Mouse (Mus musculus) left cerebral cortex, postnatal 4 days (tissue): ENCODE measurements around the gene Cpne8. TPM values are rescaled to one million over a fixed set of nuclear protein-coding genes. Genes with fewer than 3 reads are reported as not detected.

Experiments used
- DNase-seq: peaks from one replicate; pipeline ENCODE4 v3.0.0-alpha.2; 2022
- intact Hi-C: fragments of 180-260 bp; cut with DNase I; formaldehyde crosslinking; loops from one replicate; pipeline ENCODE4 v1.15.1; 2025
- total RNA-seq, 2 experiments: library from RNA; stranded (reverse); gene quantifications; 2 replicates each; pipeline ENCODE4 v1.2.3; 2021

Cpne8 gene
- 10 to 100 TPM; 24.2 to 25.6 TPM for total RNA-seq

GRCm38 (mm10) chr15:90678985-90679759 is at the start of gene Cpne8:
Cpne8 (minus strand) TSS chr15:90679432.
- peak; percentile 64 for DNase-seq

GRCm38 (mm10) chr15:90717717-90718116 is 38.5 kb upstream of the Cpne8 start:
- intact Hi-C loops = no loop called here
- DNase-seq = no peak

More at GRCm38 (mm10) chr15:90678985-90679759, at the start of gene Cpne8:
- intact Hi-C loops = loop anchor here (5.0 to 10.0 kb wide), 2 partner anchors 74 to 427 kb away; no protein-coding TSS in a partner anchor

GRCm38 (mm10) chr15:90709296-90709695 is 30.1 kb upstream of the Cpne8 start:
- intact Hi-C loops = no loop called here
- DNase-seq = no peak

- no peak for DNase-seq
Measured at GRCm38 (mm10) chr15:90704314-90704713, 25.1 kb upstream of the Cpne8 start.

GRCm38 (mm10) chr15:90703502-90704232 is 24.4 kb upstream of the Cpne8 start:
- no peak for DNase-seq
- intact Hi-C loops = no loop called here

More at GRCm38 (mm10) chr15:90704314-90704713, 25.1 kb upstream of the Cpne8 start:
- intact Hi-C loops = no loop called here

GRCm38 (mm10) chr15:90686770-90687169 is 7.5 kb upstream of the Cpne8 start:
- no peak for DNase-seq
- intact Hi-C loops = loop anchor here (10.0 kb wide), 1 partner anchor 238 kb away; no protein-coding TSS in a partner anchor

GRCm38 (mm10) chr15:90679760-90680579 is 738 bp upstream of the Cpne8 start:
- intact Hi-C loops = loop anchor here (2.0 to 10.0 kb wide), 4 partner anchors 75 to 428 kb away; no protein-coding TSS in a partner anchor
- DNase-seq = peak; percentile 60

GRCm38 (mm10) chr15:90678488-90678887 is 744 bp downstream of the Cpne8 start:
- peak; percentile 7 for DNase-seq

GRCm38 (mm10) chr15:90669494-90669893 is 9.7 kb downstream of the Cpne8 start:
- intact Hi-C loops = no loop called here

More at GRCm38 (mm10) chr15:90678488-90678887, 744 bp downstream of the Cpne8 start:
- intact Hi-C loops = loop anchor here (5.0 to 10.0 kb wide), 2 partner anchors 74 to 426 kb away; no protein-coding TSS in a partner anchor

GRCm38 (mm10) chr15:90666893-90667292 is 12.3 kb downstream of the Cpne8 start:
- intact Hi-C loops = no loop called here
- no peak for DNase-seq

More at GRCm38 (mm10) chr15:90669494-90669893, 9.7 kb downstream of the Cpne8 start:
- DNase-seq = no peak

- intact Hi-C loops = no loop called here
- DNase-seq = no peak
Measured at GRCm38 (mm10) chr15:90664615-90665014, 14.6 kb downstream of the Cpne8 start.

GRCm38 (mm10) chr15:90663631-90664030 is 15.6 kb downstream of the Cpne8 start:
- no peak for DNase-seq
- intact Hi-C loops = no loop called here

- intact Hi-C loops = no loop called here
- no peak for DNase-seq
Measured at GRCm38 (mm10) chr15:90660723-90661122, 18.5 kb downstream of the Cpne8 start.

GRCm38 (mm10) chr15:90658053-90658452 is 21.2 kb downstream of the Cpne8 start:
- no peak for DNase-seq

GRCm38 (mm10) chr15:90656521-90656920 is 22.7 kb downstream of the Cpne8 start:
- intact Hi-C loops = no loop called here
- DNase-seq = peak; percentile 14

More at GRCm38 (mm10) chr15:90658053-90658452, 21.2 kb downstream of the Cpne8 start:
- intact Hi-C loops = no loop called here

- intact Hi-C loops = no loop called here
- DNase-seq = no peak
Measured at GRCm38 (mm10) chr15:90647011-90647577, 32.1 kb downstream of the Cpne8 start.

GRCm38 (mm10) chr15:90646326-90646725 is 32.9 kb downstream of the Cpne8 start:
- DNase-seq = no peak
- intact Hi-C loops = no loop called here

GRCm38 (mm10) chr15:90645828-90646227 is 33.4 kb downstream of the Cpne8 start:
- no peak for DNase-seq
- intact Hi-C loops = no loop called here

GRCm38 (mm10) chr15:90624201-90624600 is 55.0 kb downstream of the Cpne8 start:
- intact Hi-C loops = no loop called here
- no peak for DNase-seq

- intact Hi-C loops = no loop called here
- no peak for DNase-seq
Measured at GRCm38 (mm10) chr15:90622005-90622404, 57.2 kb downstream of the Cpne8 start.
